Mouse (Mus musculus) MEL (cell line): ENCODE measurements around the gene Tmem80. TPM values are rescaled to one million over a fixed set of nuclear protein-coding genes. Genes with fewer than 3 reads are reported as not detected.

Experiments used
- DNase-seq: peaks from one replicate; pipeline ENCODE4 v3.0.0; 2011; ENCODE audit warnings: low read depth, low spot score
- H3K27ac ChIP-seq: 2 replicates; pipeline ENCODE4 v1.5.1; 2012; ENCODE audit warnings: low read depth, mild to moderate bottlenecking, control low read depth, low read length, moderate library complexity; ENCODE audit not compliant: control insufficient read depth
- H3K27me3 ChIP-seq, 2 experiments: fragments of 150-350 bp in 1 of 2; sonication (generic) in 1 of 2; 2 replicates each; pipeline ENCODE4 v1.6.1; 2012; ENCODE audit warnings: low read length in 2 of 2, mild to moderate bottlenecking in 2 of 2, improper control_type of control experiment in 1 of 2, moderate library complexity in 1 of 2; ENCODE audit not compliant: insufficient read depth in 2 of 2, control insufficient read depth in 1 of 2
- H3K36me3 ChIP-seq, 2 experiments: 2 replicates each; pipeline ENCODE4 v1.6.1; 2012 to 2014; ENCODE audit warnings: low read length in 2 of 2, improper control_type of control experiment in 1 of 2, inconsistent platforms in 1 of 2, mild to moderate bottlenecking in 1 of 2; ENCODE audit not compliant: insufficient read depth in 2 of 2, control insufficient read depth in 1 of 2
- H3K4me1 ChIP-seq, 2 experiments: fragments of 150-350 bp in 1 of 2; sonication (generic) in 1 of 2; 2 replicates each; pipeline ENCODE4 v1.6.1; 2012; ENCODE audit warnings: low read length in 2 of 2, improper control_type of control experiment in 1 of 2, mild to moderate bottlenecking in 1 of 2; ENCODE audit not compliant: insufficient read depth in 2 of 2, control insufficient read depth in 1 of 2
- H3K4me3 ChIP-seq, 2 experiments: fragments of 150-350 bp in 1 of 2; sonication (generic) in 1 of 2; 2 replicates each; pipeline ENCODE4 v1.5.1; 2012; ENCODE audit warnings: low read depth in 2 of 2, low read length in 2 of 2, mild to moderate bottlenecking in 2 of 2, moderate library complexity in 2 of 2, control low read depth in 1 of 2, improper control_type of control experiment in 1 of 2; ENCODE audit not compliant: control insufficient read depth in 1 of 2, insufficient read depth in 1 of 2
- H3K79me2 ChIP-seq: 2 replicates; pipeline ENCODE4 v1.6.1; 2012; ENCODE audit warnings: mild to moderate bottlenecking, low read length, moderate library complexity; ENCODE audit not compliant: control insufficient read depth, poor library complexity, insufficient read depth
- H3K9ac ChIP-seq: 2 replicates; pipeline ENCODE4 v1.6.1; 2012; ENCODE audit warnings: low read depth, mild to moderate bottlenecking, control low read depth, low read length, moderate library complexity; ENCODE audit not compliant: control insufficient read depth, poor library complexity, severe bottlenecking
- H3K9me3 ChIP-seq: fragments of 150-350 bp; sonication (generic); replicated peaks from 2 replicates; pipeline ENCODE4 v1.6.1; 2012; ENCODE audit warnings: mild to moderate bottlenecking, low read length, improper control_type of control experiment, moderate library complexity; ENCODE audit not compliant: insufficient read depth
- EP300 ChIP-seq, 2 experiments: IDR thresholded peaks; 2 replicates each; pipeline ENCODE4 v1.6.1; 2011; ENCODE audit warnings: improper control_type of control experiment in 2 of 2, low read length in 2 of 2, low read depth in 1 of 2, mild to moderate bottlenecking in 1 of 2
- MAFK ChIP-seq: IDR thresholded peaks from 2 replicates; pipeline ENCODE4 v1.6.1; 2011; ENCODE audit warnings: low read depth, mild to moderate bottlenecking, low read length, improper control_type of control experiment, borderline replicate concordance
- MAX ChIP-seq: IDR thresholded peaks from 2 replicates; pipeline ENCODE4 v1.6.1; 2011; ENCODE audit warnings: low read length, improper control_type of control experiment
- NRF1 ChIP-seq: IDR thresholded peaks from 2 replicates; pipeline ENCODE4 v1.6.1; 2014; ENCODE audit warnings: low read depth, mild to moderate bottlenecking, inconsistent platforms, low read length, improper control_type of control experiment, moderate library complexity; ENCODE audit not compliant: poor library complexity, insufficient read depth, severe bottlenecking
- POLR2A ChIP-seq, 2 experiments: IDR thresholded peaks; 2 replicates each; pipeline ENCODE4 v1.6.1; 2011 to 2012; ENCODE audit warnings: low read length in 2 of 2, mild to moderate bottlenecking in 2 of 2, control low read depth in 1 of 2, improper control_type of control experiment in 1 of 2, low read depth in 1 of 2, moderate library complexity in 1 of 2; ENCODE audit not compliant: control insufficient read depth in 1 of 2, insufficient read depth in 1 of 2, poor library complexity in 1 of 2
- POLR2AphosphoS5 ChIP-seq: IDR thresholded peaks from 2 replicates; pipeline ENCODE4 v1.6.1; 2012; ENCODE audit warnings: low read depth, borderline replicate concordance, mild to moderate bottlenecking, inconsistent platforms, low read length, moderate library complexity, mixed read lengths
- RAD21 ChIP-seq: IDR thresholded peaks from 2 replicates; pipeline ENCODE4 v1.6.1; 2011; ENCODE audit warnings: mild to moderate bottlenecking, low read depth, low read length, improper control_type of control experiment
- SMC3 ChIP-seq: IDR thresholded peaks from 2 replicates; pipeline ENCODE4 v1.6.1; 2011; ENCODE audit warnings: low read depth, low read length, improper control_type of control experiment
- ZC3H11A ChIP-seq: IDR thresholded peaks from 2 replicates; pipeline ENCODE4 v1.6.1; 2012; ENCODE audit warnings: low read depth, mild to moderate bottlenecking, inconsistent platforms, low read length, improper control_type of control experiment
- polyA plus RNA-seq, 2 experiments: library from polyadenylated mRNA; stranded (reverse) in 1 of 2; unstranded in 1 of 2; fragments of >175 nt in 1 of 2; fragments of >200 nt in 1 of 2; gene quantifications; 2 replicates each; pipeline versions ENCODE4 v1.2.1 to v1.2.4; 2012; ENCODE audit warnings: low replicate concordance in 2 of 2, low read depth in 1 of 2; ENCODE audit not compliant: insufficient read length in 2 of 2, insufficient read depth in 1 of 2, missing spikeins in 1 of 2
- total RNA-seq: library from RNA; depleted of rRNA; stranded (reverse); fragments of 300-350 nt; gene quantifications from 2 replicates; pipeline ENCODE4 v1.2.3, GENCODE M21; 2012

Gene Tmem80
- total and polyA plus RNA-seq, 3 experiments = 12.3 to 27.7 TPM; not detected in 1

DNA sequence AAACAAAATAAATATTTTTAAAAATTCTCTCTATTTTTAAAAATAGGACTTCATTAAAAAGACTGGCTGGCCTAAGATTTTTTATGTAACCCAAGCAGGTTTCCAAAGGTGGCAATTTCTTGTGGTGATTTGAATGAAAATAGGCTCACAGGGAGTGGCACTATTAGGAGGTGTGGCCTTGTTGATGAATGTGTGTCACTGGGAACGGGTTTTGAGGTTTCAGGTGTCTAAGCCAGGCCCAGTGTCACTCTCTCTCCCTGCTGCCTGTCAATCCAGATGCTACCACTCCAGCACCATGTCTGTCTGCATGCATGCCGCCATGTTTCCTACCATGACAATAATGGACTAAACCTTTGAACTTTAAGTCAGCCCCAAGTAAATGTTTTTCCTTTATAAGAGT, 8.1 kb upstream of the Tmem80 start:
- H3K9me3 ChIP-seq = no peaks in the 10 kb centered on the region
- TF ChIP-seq RAD21 = no peak
- TF ChIP-seq POLR2A (IDR thresholded peaks at IDR 0.05; ENCODE audit: control insufficient read depth in 1 of 2, insufficient read depth in 1 of 2, low read depth in 1 of 2, low read length in 2 of 2, poor library complexity in 1 of 2) = no peak
- no peak for TF ChIP-seq ZC3H11A
- TF ChIP-seq POLR2AphosphoS5 = no peak
- TF ChIP-seq, all 39 proteins: peak for 0
- H3K79me2 ChIP-seq = no peaks in the 10 kb centered on the region; the same call in 1 of the 2 replicates
- DNase-seq = no peak
- H3K36me3 ChIP-seq = peaks cover 0 to 33% of the 10 kb centered on the region in 2 experiments; a peak in 3 of 4 replicates
- no peaks in the 10 kb centered on the region for H3K27me3 ChIP-seq
- H3K4me1 ChIP-seq = no peaks in the 10 kb centered on the region; a peak in 1 of 4 replicates
- no peak overlapping the region for H3K9ac ChIP-seq
- no peak overlapping the region for H3K27ac ChIP-seq
- H3K4me3 ChIP-seq = no peak overlapping the region

DNA sequence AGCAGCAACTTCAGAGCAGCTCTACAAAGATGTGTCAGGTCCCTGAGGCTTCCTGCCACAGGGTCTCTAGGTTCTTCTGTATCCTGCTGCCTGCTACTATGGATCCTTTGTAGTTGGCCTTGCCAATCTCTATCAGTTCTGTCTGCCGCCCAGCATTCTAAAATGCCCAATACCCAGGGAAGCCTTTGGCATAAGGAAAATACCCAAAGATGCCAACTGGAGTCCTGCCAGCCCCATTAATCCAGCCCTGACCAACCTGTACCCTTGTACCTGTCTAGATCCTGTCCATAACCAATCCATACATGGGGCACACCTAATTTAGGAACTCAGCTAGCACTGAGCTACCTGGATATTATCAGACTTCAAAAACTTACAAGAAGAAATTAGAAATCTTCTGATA, 2.9 kb upstream of the Tmem80 start:
- peaks cover 12 to 17% of the 10 kb centered on the region in 2 experiments for H3K36me3 ChIP-seq
- no peak overlapping the region for H3K9ac ChIP-seq
- H3K27ac ChIP-seq = no peak overlapping the region
- H3K27me3 ChIP-seq = no peaks in the 10 kb centered on the region
- H3K9me3 ChIP-seq = no peaks in the 10 kb centered on the region
- DNase-seq = no peak
- peaks cover 4 to 19% of the 10 kb centered on the region in 2 experiments; a peak in 3 of 4 replicates for H3K4me1 ChIP-seq
- no peak overlapping the region for H3K4me3 ChIP-seq
- TF ChIP-seq ZC3H11A (no peak), SMC3 (no peak)
- H3K79me2 ChIP-seq = peaks cover 14% of the 10 kb centered on the region

DNA sequence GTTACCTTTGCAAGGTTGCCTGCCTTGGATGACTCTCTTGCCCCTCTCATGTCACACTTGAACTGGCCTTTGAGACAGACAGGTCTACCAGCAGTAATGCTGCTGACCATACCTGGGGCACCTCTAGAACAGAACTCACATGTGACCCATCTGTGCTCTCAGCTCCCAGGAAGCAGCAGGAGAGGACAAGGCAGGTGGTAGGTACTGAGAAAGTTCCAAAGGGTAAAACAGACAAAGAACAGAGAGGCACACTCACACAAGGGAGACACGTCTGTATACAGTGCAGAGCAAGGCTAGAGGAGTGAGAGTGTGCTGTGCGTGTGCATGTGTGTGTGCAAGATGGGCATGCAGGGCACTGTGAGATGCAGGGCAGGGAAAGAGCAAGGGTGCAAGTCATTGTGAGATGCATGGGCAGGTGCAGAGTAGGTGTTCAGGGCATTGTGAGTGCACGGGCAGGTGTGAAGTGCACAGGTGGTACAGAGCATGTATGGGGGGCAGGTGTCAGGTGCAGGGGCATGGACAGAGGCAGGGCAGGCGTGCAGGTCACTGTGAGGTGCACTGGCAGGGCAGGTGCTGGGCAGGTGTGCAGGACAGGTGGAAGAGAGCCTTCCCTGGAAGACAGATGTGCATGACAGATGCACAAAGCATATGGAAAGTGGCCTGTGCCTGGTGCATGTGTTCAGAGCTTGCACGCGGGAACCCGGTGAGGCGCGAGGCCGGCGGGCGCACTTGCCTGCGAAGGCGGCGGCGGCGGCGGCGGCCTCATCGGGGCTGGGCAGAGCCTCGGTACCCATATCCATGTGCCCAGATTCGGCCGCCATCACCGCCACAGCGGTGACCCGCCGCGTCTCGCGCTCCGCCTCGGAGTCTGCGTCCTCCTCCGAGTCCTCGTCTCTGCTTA, 743 bp upstream of the Tmem80 start:
- Histone ChIP-seq H3K27ac (peak overlapping the region; percentile 59), H3K27me3 (no peaks in the 10 kb centered on the region), H3K4me3 (peak overlapping the region; percentile 76 to 80), H3K79me2 (peaks cover 14% of the 10 kb centered on the region)
- peak; percentile 50 for DNase-seq
- peak; percentile 87 for TF ChIP-seq MAX
- TF ChIP-seq EP300 (IDR thresholded peaks at IDR 0.05; ENCODE audit: low read depth in 1 of 2, low read length in 2 of 2) = no peak
- TF ChIP-seq MAFK = no peak
- TF ChIP-seq POLR2AphosphoS5 = peak; percentile 86; the same call in 1 of the 2 replicates
- no peak for TF ChIP-seq NRF1
- TF ChIP-seq POLR2A (IDR thresholded peaks at IDR 0.05; ENCODE audit: control insufficient read depth in 1 of 2, insufficient read depth in 1 of 2, low read depth in 1 of 2, low read length in 2 of 2, poor library complexity in 1 of 2) = no peak
- TF ChIP-seq, all 39 proteins: peak for 2
- no peaks in the 10 kb centered on the region for H3K9me3 ChIP-seq
- peaks cover 0 to 12% of the 10 kb centered on the region in 2 experiments; a peak in 3 of 4 replicates for H3K36me3 ChIP-seq
- H3K4me1 ChIP-seq = peaks cover 4 to 19% of the 10 kb centered on the region in 2 experiments; a peak in 3 of 4 replicates
- H3K9ac ChIP-seq = peak overlapping the region; percentile 92
